Mouse (Mus musculus) hindbrain, embryonic 12.5 days (tissue): ENCODE results near the gene Mast1. TPM values are rescaled to one million over a fixed set of nuclear protein-coding genes. Genes with fewer than 3 reads are reported as not detected.

Experiments
- ATAC-seq: fragments of 200-750 bp; cut with Nextera tagmentation; 2 replicates; pipeline ENCODE4 v1.8.0; 2017; ENCODE audit warnings: moderate TSS enrichment; ENCODE audit not compliant: low FRiP score
- H3K27ac ChIP-seq: fragments of 300-500 bp; sonication (generic); 2 replicates; pipeline ENCODE4 v1.5.1; 2016; ENCODE audit warnings: mild to moderate bottlenecking
- H3K27me3 ChIP-seq: fragments of 300-500 bp; sonication (generic); 2 replicates; pipeline ENCODE4 v1.6.1; 2016; ENCODE audit warnings: mild to moderate bottlenecking
- H3K36me3 ChIP-seq: fragments of 300-500 bp; sonication (generic); 2 replicates; pipeline ENCODE4 v1.6.1; 2016; ENCODE audit warnings: mild to moderate bottlenecking
- H3K4me1 ChIP-seq: fragments of 300-500 bp; sonication (generic); 2 replicates; pipeline ENCODE4 v1.6.1; 2016
- H3K4me2 ChIP-seq: fragments of 300-500 bp; sonication (generic); replicated peaks from 2 replicates; pipeline ENCODE4 v1.6.1; 2016; ENCODE audit warnings: mild to moderate bottlenecking
- H3K4me3 ChIP-seq: fragments of 300-500 bp; sonication (generic); 2 replicates; pipeline ENCODE4 v1.5.1; 2016; ENCODE audit warnings: mild to moderate bottlenecking
- H3K9ac ChIP-seq: fragments of 300-500 bp; sonication (generic); 2 replicates; pipeline ENCODE4 v1.6.1; 2016; ENCODE audit warnings: mild to moderate bottlenecking, moderate library complexity
- H3K9me3 ChIP-seq: fragments of 300-500 bp; sonication (generic); replicated peaks from 2 replicates; pipeline ENCODE4 v1.6.1; 2016; ENCODE audit warnings: mild to moderate bottlenecking
- WGBS: fragments of 180-500 bp; shearing (Covaris S2); methylation state at CpG from one replicate; pipeline ENCODE4 v1.1.7; 2016; 5-methylcytosine and 5-hydroxymethylcytosine counted together
- polyA plus RNA-seq: library from polyadenylated mRNA; unstranded; fragments of >200 nt; fragmentation: Nextera tagmentation; extraction: Ambion mirVana; gene quantifications from 2 replicates; pipeline ENCODE4 v1.2.1, GENCODE M21; 2016

Mast1 gene
- polyA plus RNA-seq, 1 experiment from 2014 or later = 36.8 TPM

DNA sequence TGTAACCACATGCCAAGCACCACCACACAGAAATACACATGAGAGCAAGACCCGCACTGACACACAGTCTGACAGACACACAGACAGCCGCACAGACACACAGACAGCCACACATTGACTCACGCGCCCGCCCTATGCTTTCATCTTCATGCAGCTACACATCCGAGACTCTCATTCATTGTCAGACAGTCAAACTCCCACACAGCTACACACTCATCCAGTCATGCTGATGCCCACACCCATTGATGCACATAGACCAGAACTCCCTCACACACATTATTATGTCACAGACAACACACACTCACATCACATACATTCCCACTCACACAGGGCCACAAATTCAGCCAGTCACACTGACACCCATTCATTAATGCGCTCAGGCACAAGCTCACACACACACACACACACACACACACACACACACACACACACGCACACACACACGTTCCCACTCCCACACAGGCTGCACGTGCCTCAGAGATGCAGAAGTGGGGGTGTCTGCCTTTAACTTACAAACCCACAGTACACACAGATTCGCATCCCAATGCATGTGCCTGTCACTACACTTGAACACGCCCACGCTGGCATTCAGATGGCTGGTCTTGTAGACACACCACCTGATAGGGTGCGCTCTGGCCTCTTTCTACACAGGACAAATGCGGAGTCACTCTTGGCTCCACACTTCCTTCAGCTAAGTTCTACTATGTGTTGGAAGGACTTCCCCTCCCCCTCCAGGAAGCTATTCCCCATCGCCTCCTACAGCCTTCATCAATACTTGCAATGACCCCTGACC lies 3.2 kb downstream of the Mast1 start:
- no peak for ATAC-seq
- Histone ChIP-seq H3K4me3 (peak overlapping the region; percentile 70), H3K9me3 (no peaks in the 10 kb centered on the region), H3K4me1 (peaks cover 37% of the 10 kb centered on the region), H3K36me3 (peaks cover 15% of the 10 kb centered on the region; the same call in 1 of the 2 replicates), H3K9ac (peak overlapping the region; percentile 14), H3K4me2 (peak overlapping the region; percentile 65), H3K27ac (no peak overlapping the region), H3K27me3 (peaks cover 76% of the 10 kb centered on the region)
- 78% methylated on average over 16 of the region's 16 CpGs for WGBS

DNA sequence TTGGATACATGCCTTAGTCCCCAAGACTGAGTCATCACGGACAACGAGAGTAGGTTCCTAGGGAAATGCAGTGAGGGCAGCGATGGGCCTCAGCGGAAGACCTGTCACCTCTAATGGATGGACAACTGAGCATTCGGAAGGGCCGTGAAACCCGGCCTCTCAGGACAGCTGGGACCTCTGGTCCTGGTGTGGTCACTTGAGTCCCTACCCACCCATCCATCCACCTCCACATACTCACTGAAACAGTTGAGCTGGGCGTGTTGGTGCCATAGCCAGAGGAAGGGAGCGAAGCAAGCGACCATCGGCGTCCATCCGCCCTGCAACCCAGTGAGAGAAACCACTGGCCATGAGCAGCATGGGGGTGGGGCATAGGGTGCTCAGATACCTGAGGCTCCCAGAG lies 6.6 kb downstream of the Mast1 start:
- Histone ChIP-seq H3K9ac (no peak overlapping the region), H3K4me1 (peaks cover 32% of the 10 kb centered on the region), H3K27ac (no peak overlapping the region), H3K36me3 (peaks cover 33% of the 10 kb centered on the region), H3K4me3 (no peak overlapping the region), H3K9me3 (no peaks in the 10 kb centered on the region), H3K4me2 (no peak overlapping the region), H3K27me3 (peaks cover 67% of the 10 kb centered on the region)
- 88% methylated on average over 13 of the region's 13 CpGs for WGBS
- ATAC-seq = no peak

DNA sequence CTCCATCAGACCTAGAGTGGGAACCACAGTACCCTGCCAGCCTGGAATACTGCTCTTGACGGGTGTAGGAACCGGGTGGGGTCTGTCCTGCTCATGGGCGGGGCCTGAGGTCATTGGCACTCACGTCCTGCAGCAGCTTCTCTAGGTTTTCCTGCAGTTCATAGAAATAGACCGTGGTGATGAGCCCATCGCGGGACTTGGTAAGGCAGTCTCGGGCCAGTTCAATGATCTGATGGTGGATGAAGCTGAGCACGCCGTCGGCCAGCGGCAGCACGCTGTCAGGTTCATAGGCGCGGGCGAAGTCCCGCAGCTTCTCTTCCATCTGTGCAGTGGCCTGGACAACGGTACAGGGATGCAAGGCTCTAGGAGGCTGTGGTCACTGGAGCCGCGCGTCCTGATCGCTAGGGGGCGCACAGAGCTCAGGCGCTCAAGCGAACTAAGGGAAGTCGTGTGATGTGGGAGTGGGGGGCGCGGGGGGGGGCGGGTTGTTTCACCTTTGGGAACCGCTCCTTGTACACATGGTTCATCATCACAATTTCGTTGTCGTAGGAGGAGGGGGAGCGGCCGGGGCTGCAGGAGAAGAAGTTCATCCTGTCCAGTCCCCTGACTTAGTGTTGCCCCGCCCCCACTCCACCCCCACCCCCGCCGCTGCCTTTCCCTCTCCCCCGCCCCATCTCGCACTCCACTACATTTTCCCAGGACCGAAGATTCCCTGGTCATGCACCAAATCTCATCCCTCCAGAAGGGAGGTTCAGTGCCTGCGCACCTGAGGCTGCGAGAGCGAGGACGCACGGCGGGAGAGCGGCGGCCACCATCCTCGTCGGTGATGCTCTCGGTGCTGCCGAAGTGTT lies 8.5 kb downstream of the Mast1 start:
- ATAC-seq = peak; percentile 79
- peak overlapping the region; percentile 64 for H3K4me2 ChIP-seq
- peaks cover 13% of the 10 kb centered on the region for H3K4me1 ChIP-seq
- H3K27me3 ChIP-seq = peaks cover 60% of the 10 kb centered on the region
- 3% methylated on average over 51 of the region's 52 CpGs for WGBS
- H3K27ac ChIP-seq = no peak overlapping the region
- H3K9me3 ChIP-seq = no peaks in the 10 kb centered on the region
- H3K4me3 ChIP-seq = peak overlapping the region; percentile 36
- H3K36me3 ChIP-seq = peaks cover 47% of the 10 kb centered on the region
- peak overlapping the region; percentile 45 for H3K9ac ChIP-seq

DNA sequence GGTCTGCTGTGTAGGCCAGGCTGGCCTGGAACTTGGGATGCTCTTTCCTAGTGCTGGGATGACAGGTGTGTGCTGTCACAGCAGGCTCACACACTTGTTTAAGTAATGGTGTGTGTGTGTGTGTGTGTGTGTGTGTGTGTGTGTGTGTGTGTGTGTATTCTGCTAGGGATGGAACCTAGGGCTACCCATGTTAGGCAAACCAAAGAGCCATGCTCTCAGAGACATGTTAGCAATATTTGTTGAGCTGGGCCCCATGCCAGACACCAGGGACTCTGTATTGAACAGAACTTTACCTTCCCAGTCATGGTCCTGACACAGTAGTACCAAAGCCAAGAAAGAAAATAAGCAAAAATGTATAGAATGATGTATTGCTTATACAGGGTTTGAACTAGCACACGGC lies 9.6 kb downstream of the Mast1 start:
- H3K4me1 ChIP-seq = peaks cover 12% of the 10 kb centered on the region
- peaks cover 55% of the 10 kb centered on the region for H3K36me3 ChIP-seq
- no peak overlapping the region for H3K4me2 ChIP-seq
- no peak overlapping the region for H3K4me3 ChIP-seq
- no peak overlapping the region for H3K9ac ChIP-seq
- H3K9me3 ChIP-seq = no peaks in the 10 kb centered on the region
- H3K27ac ChIP-seq = no peak overlapping the region
- peaks cover 55% of the 10 kb centered on the region for H3K27me3 ChIP-seq
- 93% methylated on average over 1 of the region's 1 CpGs for WGBS
- no peak for ATAC-seq

DNA sequence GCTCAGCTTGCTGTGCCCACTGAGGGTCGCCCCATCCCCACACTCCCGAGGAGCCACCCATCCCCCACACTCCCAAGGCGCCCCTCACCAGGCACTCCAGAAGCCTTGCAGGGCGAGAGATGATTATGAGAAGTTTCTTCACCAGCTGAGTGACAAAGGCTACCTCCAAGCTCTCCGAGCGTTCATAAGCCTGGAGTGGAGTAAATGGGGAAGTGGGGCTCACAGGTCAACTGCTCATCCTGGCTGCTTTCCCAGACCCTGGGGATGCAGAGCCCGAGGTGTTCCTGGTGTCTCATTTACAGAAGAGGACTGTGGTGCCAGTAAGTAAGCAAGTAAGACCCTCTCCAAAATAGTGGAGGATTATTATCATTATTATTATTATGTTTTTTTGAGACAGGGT lies 11.6 kb downstream of the Mast1 start:
- Histone ChIP-seq H3K36me3 (peaks cover 60% of the 10 kb centered on the region), H3K4me2 (no peak overlapping the region), H3K9me3 (no peaks in the 10 kb centered on the region), H3K27ac (no peak overlapping the region), H3K27me3 (peaks cover 50% of the 10 kb centered on the region), H3K9ac (no peak overlapping the region), H3K4me3 (no peak overlapping the region), H3K4me1 (peaks cover 12% of the 10 kb centered on the region)
- ATAC-seq = no peak
- WGBS = 80% methylated on average over 7 of the region's 7 CpGs

DNA sequence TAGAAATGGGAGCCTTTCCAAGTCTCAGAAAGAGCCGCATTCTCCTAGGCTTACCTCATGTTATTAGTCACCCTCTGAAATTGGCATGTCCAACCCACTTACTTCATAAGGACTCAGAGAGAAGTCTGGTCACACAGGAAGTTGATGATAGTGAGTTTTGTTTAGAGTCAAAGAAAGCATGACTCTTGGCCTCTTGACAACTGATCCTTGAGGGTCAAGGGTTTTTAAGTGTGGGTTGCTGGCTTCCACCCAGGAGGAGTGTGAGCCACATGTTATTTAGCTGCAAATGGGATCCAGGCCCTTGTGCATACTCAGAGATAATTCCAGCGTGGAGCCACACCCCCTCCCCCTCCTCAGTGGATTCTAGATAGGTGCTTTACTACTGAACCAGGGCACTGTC lies 15.6 kb downstream of the Mast1 start:
- H3K27ac ChIP-seq = no peak overlapping the region
- no peaks in the 10 kb centered on the region for H3K9me3 ChIP-seq
- no peak overlapping the region for H3K9ac ChIP-seq
- H3K4me3 ChIP-seq = no peak overlapping the region
- peaks cover 51% of the 10 kb centered on the region for H3K27me3 ChIP-seq
- 85% methylated on average over 2 of the region's 2 CpGs for WGBS
- H3K36me3 ChIP-seq = peaks cover 76% of the 10 kb centered on the region
- no peak for ATAC-seq
- no peak overlapping the region for H3K4me2 ChIP-seq
- no peaks in the 10 kb centered on the region for H3K4me1 ChIP-seq

DNA sequence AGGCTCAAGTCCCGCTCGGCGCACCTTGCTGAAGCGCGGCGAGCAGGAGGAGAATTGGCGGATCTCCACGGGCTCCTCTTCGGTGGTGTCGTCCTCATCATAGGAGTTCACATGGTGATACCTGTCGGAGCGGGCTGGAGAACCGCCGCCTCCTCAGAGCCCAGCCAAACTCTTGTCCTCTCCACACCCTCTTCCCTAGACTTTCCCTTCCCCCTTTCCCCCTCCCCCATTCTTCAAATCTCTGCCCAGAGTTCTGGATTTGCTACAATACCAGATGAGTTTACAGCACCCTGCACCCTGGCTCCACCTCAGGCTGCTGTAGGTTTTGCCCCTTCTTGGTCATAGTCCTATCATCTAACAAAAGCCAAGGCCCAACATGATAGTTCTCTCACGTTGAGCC lies 18.5 kb downstream of the Mast1 start:
- Histone ChIP-seq H3K4me3 (no peak overlapping the region), H3K27me3 (peaks cover 71% of the 10 kb centered on the region), H3K36me3 (peaks cover 84% of the 10 kb centered on the region)

DNA sequence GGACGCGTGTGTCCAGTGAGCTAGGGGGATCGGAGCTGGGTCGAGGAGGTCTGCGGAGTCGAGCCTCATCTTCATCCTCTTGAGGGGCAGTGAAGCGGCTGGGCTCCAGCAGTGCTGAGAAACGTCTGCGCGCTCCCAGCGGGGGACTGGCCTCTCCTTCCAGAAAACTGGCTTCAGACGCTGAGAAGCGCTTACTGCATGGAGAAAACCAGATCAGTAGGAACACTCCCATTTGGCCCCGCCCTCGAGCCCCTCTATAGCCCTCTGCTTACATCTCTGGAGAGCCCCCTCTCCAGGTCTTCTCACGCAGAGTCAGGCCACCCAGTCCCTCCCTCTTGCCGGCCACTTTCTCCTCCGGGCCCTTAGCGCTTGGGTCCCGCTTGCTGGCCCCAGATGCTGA lies 19.4 kb downstream of the Mast1 start:
- 25% methylated on average over 20 of the region's 20 CpGs for WGBS
- H3K27ac ChIP-seq = no peak overlapping the region
- no peak overlapping the region for H3K4me2 ChIP-seq
- no peak overlapping the region for H3K4me3 ChIP-seq
- no peaks in the 10 kb centered on the region for H3K9me3 ChIP-seq
- peaks cover 8% of the 10 kb centered on the region for H3K4me1 ChIP-seq
- ATAC-seq = no peak
- H3K36me3 ChIP-seq = peaks cover 84% of the 10 kb centered on the region
- H3K27me3 ChIP-seq = peaks cover 79% of the 10 kb centered on the region
- no peak overlapping the region for H3K9ac ChIP-seq

More for the DNA sequence above, 18.5 kb downstream of the Mast1 start:
- H3K9ac ChIP-seq = no peak overlapping the region
- no peak for ATAC-seq
- H3K4me1 ChIP-seq = no peaks in the 10 kb centered on the region
- H3K27ac ChIP-seq = no peak overlapping the region
- WGBS = 87% methylated on average over 15 of the region's 15 CpGs
- no peak overlapping the region for H3K4me2 ChIP-seq
- H3K9me3 ChIP-seq = no peaks in the 10 kb centered on the region

DNA sequence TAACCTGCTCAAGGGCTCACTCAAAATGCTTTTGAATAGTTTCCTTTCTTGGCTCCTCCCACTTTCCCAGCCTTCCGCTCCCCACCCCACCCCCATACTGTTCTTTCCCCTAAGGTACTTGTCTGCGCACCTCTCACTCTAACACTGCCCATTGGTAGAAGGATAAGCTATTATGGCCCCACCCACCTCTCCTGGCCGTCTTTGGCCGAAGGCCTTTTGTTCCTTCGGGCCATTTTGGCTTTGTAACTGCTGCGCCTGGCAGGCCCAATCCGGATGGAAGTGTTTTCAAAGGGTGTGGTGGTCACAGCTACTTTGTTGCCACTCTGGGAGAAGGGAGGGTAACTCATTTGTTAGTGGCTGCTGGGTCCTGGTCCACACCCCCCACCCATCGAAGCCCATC lies 21.9 kb downstream of the Mast1 start:
- H3K36me3 ChIP-seq = peaks cover 86% of the 10 kb centered on the region
- H3K27ac ChIP-seq = no peak overlapping the region
- no peak overlapping the region for H3K4me2 ChIP-seq
- ATAC-seq = no peak
- 94% methylated on average over 8 of the region's 8 CpGs for WGBS
- H3K9ac ChIP-seq = no peak overlapping the region
- H3K4me1 ChIP-seq = peaks cover 11% of the 10 kb centered on the region
- no peak overlapping the region for H3K4me3 ChIP-seq
- H3K27me3 ChIP-seq = peaks cover 95% of the 10 kb centered on the region
- no peaks in the 10 kb centered on the region for H3K9me3 ChIP-seq

DNA sequence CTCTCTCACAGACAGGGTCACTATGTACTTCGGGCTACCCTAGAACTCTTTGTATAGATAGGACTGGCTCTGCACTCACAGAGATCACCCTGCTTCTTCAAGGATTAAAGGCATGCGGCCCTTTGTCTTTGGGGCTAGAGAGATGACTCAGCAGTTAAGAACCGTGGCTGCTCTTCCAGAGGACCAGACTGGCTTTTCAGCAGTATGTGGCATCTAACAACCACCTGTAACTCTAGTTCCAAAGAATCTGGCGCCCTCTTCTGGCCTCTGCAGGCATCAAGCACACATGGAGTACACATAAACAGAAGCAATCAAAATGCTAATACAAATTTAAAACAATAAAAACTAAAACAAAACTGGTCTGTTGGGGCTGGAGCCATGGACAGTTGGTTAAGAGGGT lies 23.2 kb downstream of the Mast1 start:
- peaks cover 99% of the 10 kb centered on the region for H3K27me3 ChIP-seq
- WGBS = 34% methylated on average over 4 of the region's 4 CpGs
- peaks cover 81% of the 10 kb centered on the region for H3K36me3 ChIP-seq

DNA sequence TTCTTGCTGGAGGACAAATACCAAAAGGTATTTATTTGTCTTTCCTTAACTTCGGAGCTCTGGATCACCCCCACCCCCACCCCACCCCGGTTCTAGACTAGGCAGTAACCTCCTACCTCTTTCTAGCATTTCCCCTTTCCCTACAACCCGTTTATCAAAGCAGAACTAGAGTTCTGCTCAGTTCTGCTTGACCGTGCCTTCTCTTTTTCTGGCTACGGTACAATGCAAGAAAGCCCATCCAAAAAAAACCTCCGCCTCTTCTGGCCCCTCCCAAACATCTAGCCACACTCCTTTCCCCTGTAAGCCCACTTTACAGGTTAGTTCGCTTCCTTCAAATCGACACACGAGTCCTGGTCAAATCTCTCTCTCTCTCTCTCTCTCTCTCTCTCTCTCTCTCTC lies 23.7 kb downstream of the Mast1 start:
- peaks cover 19% of the 10 kb centered on the region for H3K4me1 ChIP-seq
- no peak overlapping the region for H3K27ac ChIP-seq
- H3K4me3 ChIP-seq = peak overlapping the region; percentile 32
- peak overlapping the region; percentile 49; the same call in 1 of the 2 replicates for H3K9ac ChIP-seq
- H3K4me2 ChIP-seq = peak overlapping the region; percentile 55
- WGBS = 12% methylated on average over 9 of the region's 9 CpGs
- no peak for ATAC-seq
- H3K9me3 ChIP-seq = no peaks in the 10 kb centered on the region
- peaks cover 97% of the 10 kb centered on the region for H3K27me3 ChIP-seq
- peaks cover 78% of the 10 kb centered on the region for H3K36me3 ChIP-seq

More for the DNA sequence above, 23.2 kb downstream of the Mast1 start:
- Histone ChIP-seq H3K4me2 (peak overlapping the region; percentile 55), H3K9ac (no peak overlapping the region), H3K27ac (no peak overlapping the region), H3K4me1 (peaks cover 16% of the 10 kb centered on the region), H3K9me3 (no peaks in the 10 kb centered on the region), H3K4me3 (no peak overlapping the region; the same call in 1 of the 2 replicates)
- ATAC-seq = no peak

DNA sequence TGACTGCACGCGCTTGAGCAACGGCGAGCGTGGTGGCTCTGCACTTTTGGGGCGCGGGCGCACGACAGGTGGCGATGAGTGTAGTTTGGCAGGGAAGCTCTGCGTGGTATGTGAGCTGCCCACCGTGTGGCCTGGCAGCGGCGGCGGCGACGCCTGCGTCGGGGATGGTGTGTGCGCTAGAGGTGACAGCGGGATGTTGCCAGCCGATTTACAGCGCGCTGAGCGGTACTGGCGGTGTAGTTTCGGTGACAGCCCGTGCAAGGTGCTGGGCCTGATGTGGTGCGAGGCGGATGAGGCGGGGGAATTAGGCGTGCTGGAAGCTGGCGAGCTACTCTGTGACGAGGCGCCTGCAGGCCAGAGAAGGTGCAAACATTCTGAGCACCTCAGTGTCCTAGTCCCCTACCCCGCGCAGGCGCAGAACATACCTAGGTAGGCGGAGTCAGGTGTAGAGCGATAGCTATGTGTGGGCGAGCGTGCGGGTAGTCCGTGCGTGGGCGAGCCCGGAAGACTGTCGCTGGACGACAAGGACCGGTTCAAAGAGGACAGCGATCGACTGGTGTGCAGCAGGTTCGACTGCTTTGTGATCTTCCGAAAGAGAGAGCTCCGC lies 24.2 kb downstream of the Mast1 start:
- no peak overlapping the region for H3K27ac ChIP-seq

More for the DNA sequence above, 24.2 kb downstream of the Mast1 start:
- Histone ChIP-seq H3K27me3 (peaks cover 92% of the 10 kb centered on the region), H3K4me2 (peak overlapping the region; percentile 55), H3K4me3 (peak overlapping the region; percentile 32), H3K36me3 (peaks cover 73% of the 10 kb centered on the region), H3K4me1 (peaks cover 21% of the 10 kb centered on the region), H3K9me3 (no peaks in the 10 kb centered on the region), H3K9ac (peak overlapping the region; percentile 49; the same call in 1 of the 2 replicates)
- WGBS = under 1% methylated on average over 55 of the region's 55 CpGs
- no peak for ATAC-seq
